Mouse (Mus musculus) erythroblast, embryonic 14.5 days (primary cell): ENCODE measurements around the gene Tle2.

ENCODE experiments used
- GATA1 ChIP-seq: IDR thresholded peaks from 2 replicates; pipeline ENCODE4 v1.6.1; 2012; ENCODE audit warnings: low read length, inconsistent platforms, mixed read lengths
- TAL1 ChIP-seq: IDR thresholded peaks from 3 replicates; pipeline ENCODE4 v1.6.1; 2012; ENCODE audit warnings: low read length, inconsistent platforms, mixed read lengths

DNA sequence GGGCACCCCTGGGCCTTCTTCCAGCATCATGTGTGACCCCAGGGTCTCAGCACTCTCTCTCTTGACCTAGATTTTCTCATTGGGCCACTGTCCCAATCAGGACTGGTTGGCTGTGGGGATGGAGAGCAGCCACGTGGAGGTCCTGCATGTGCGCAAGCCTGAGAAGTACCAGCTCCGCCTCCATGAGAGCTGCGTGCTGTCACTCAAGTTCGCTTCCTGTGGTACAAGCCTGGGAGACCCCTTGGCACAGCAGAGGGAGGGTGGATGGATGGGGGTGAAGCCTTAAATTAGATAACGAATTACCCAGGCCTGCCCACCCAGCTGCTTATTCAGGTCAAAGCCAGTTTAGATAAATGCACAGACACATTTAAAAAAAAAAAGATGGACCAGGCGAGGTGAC lies 14.4 kb downstream of the Tle2 start:
- no peak for TF ChIP-seq GATA1
- no peak for TF ChIP-seq TAL1
